Mouse (Mus musculus): ENCODE measurements at regions not wholly inside any gene's neighbourhood (a gene's known extent, or its start where the extent isn't known, plus 50 kb on each side); places are given as distances from the start of the nearest gene placed in this dataset.

DNA sequence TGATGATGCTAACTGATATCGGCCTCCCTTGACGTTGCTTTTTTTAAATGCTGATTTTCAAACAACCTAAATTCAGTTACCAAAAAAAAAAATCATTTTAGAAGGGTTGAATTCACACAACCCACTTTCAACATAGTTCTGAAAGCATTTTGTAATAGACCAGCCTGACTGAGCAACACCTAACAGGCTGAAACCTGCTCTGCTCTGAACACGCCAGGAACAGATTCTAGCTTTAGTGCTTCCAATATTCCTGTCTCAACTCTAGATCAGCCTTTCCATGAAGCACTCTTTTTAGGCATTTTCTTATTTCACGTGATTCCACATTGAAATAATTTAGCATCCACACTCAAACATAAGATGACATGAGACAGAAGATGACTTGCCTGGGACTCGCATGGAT lies 789.6 kb upstream of the Pou3f3 start:
- TF ChIP-seq POLR2A (IDR thresholded peaks at IDR 0.05; ENCODE audit: control insufficient read depth in 1 of 2, insufficient read depth in 1 of 2, low read depth in 1 of 2, low read length in 2 of 2, poor library complexity in 1 of 2) (no peak), GABPA (IDR thresholded peaks at IDR 0.05; ENCODE audit: low read depth, low read length) (no peak), MXI1 (IDR thresholded peaks at IDR 0.05; ENCODE audit: low read depth, low read length) (no peak), GATA1 (IDR thresholded peaks at IDR 0.05; ENCODE audit: low read depth, low read length) (no peak), USF1 (IDR thresholded peaks at IDR 0.05; ENCODE audit: low read depth, low read length) (no peak)

Data from MEL (cell line).